Mouse (Mus musculus): ENCODE measurements around the gene Thyn1.

GRCm38 (mm10) chr9:26993900-26994299 lies 5.6 kb upstream of the Thyn1 start:
- TF ChIP-seq POLR2A (IDR thresholded peaks at IDR 0.05; ENCODE audit: insufficient read depth, low read length), result no peak
- no peak for TF ChIP-seq EP300 (IDR thresholded peaks at IDR 0.05; ENCODE audit: insufficient read depth, low read depth, low read length)
- TF ChIP-seq CTCF (IDR thresholded peaks at IDR 0.05; ENCODE audit: low read depth, low read length), result no peak

Data from ES-Bruce4 (cell line).